Mouse (Mus musculus): ENCODE results near the gene H2-T24.

Gene H2-T24

DNA sequence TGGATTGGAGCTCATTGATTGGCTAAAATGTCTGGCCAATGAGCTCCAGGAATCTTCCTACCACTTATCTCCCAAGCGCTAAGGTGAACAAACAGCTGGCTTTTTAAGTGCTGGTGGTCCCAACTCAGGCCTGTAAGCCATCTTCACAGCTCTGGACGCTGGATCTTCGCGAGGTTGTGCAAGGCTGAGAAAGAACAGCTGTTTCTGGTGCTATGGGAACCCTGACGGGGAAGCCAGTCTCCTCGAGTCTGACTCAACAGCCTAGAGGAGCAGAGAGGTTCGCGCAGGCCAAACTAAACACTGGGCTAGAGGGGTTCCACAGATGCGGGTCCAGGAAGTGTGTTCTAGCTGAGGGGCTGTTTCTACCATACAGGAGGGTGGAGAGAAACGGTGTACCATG lies 28.6 kb downstream of the H2-T24 start:
- no peak for DNase-seq (ENCODE audit: extremely low read depth, low read depth)

DNA sequence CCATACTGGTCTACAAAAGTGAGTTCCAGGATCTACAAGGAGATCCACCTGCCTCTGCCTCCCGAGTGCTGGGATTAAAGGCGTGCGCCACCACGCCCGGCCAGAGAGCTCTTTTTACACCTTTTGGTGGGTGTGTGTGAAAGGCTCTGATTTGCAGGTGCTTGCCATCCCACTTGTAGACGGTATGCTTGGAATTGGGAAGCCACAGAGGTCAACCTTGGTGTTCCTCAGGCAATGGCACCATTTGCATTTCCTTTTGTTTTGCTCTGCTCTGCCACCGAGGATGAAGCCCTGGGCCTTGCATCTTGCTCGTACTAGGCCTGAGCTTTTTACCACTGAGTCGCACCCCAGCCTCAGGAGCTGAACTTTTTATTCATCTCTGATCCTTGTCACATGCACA lies 38.6 kb downstream of the H2-T24 start:
- DNase-seq (ENCODE audit: extremely low read depth, low read depth), result no peak

DNA sequence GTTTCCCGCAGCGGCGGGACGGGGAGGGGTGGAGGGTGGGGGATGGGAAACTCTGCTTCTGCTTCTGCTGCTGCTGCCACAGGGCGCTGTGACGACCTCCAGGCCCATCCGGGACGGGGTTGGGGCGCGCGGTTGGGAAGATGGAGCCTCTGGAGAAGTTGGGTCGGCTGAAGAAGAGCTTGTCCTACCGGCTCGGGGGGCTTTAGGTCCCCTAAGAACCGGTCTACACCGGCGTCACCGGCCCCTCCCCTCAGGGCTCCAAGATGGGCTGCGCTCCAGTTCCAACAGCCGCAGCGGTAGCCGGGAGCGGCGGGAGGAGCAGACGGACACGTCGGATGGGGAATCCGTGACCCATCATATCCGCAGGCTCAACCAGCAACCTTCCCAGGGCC lies 40.0 kb downstream of the H2-T24 start:
- no peak for DNase-seq (ENCODE audit: extremely low read depth, low read depth)

DNA sequence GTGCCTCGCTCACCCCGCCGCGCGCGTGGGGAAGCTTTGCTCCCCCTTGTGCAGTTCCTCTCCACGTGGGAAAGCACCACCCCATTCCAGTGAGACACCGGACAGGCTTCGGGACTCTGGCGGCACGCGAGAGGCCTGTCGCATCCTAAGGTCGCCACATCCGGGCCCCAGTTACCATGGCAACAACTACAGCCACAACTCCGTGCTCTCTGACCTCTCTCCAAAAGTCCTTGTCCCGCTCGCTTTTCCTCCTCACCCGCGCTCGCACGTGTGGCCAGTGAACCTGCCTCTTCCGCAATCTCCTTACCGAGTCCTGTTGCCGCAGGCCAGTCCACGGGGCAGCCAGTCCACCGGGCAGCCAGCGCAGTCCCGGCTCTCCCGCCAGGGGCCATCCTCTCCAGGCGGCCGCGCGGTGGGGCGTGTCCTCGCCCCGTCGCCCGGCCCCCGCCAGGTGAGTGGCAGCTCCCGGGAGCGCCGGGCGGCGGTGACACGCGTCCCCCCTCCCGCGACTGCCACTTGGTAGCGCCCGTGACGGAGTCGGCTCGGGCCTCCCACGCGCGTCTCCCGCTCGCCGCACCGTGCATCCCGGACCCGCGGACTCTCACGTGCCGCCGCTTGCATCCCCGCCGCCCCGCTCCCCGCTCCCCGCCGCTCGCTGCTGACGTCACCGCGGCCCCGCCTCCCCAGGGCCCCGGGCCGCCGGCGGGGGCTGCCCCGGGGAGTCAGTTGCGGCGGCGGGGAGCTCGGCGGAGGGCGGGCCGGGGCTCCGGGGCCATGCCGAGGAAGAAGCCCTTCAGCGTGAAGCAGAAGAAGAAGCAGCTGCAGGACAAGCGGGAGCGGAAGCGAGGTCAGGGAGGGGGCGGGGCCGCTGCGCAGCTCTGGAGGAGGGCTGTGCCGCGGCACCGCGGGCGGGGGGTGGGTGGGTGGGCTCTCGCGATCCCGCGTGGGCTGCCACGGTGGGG lies 40.7 kb downstream of the H2-T24 start, which contains the start of the genes Gnl1 and Prr3:
Gnl1 (plus strand) TSS at position 451 of the 962 bp plus-strand sequence.
Prr3 (minus strand) TSS at position 836 of the 962 bp plus-strand sequence.
- peak; percentile 88 for DNase-seq (ENCODE audit: extremely low read depth, low read depth)

DNA sequence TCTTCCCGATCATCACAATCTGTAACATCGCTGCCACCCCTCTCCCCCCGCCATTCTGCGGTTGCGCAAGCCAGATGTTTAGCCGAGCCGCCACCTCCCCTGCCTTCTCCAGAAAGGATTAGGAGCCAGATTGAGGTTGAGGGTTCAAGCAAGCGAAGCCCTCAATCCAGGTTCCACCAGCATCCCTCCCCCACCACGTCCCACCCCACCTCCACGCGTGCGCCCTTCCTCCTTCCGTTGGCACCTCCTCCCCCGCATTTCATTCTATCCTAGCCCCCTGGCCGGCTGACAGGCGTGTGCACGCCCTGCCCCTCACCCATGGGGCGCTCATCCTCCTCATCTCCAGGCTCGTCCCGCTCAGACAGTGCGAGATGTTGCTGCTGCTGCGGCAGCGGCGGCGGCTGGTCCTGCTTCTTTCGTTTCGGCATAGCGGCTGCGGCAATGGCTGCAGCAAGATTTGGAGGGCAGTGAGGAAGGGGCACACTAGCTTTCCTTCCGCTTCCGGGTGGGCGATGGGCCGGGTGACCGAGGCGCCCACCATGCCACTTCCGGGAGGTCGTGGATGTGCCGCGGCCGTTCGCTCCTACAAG lies 41.5 kb downstream of the H2-T24 start:
- DNase-seq (ENCODE audit: extremely low read depth, low read depth), result no peak

DNA sequence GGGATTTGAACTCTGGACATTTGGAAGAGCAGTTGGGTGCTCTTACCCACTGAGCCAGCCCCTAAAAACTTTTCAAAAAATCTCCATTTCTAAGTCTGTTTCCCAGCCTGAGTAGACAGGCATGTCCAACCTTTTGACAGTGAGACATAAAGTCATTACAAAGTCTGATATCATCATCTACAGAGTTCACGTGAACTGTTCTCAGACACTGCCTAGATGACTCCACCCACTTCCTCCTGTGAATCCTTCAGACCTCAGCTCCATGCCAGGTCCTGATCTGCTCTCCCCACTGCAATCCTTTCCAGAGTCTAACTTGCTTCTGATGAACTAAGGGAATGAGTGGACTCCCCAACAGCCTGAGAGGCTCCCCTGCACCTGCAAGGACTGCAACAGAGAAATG lies 48.2 kb downstream of the H2-T24 start:
- DNase-seq (ENCODE audit: extremely low read depth, low read depth), result no peak

DNA sequence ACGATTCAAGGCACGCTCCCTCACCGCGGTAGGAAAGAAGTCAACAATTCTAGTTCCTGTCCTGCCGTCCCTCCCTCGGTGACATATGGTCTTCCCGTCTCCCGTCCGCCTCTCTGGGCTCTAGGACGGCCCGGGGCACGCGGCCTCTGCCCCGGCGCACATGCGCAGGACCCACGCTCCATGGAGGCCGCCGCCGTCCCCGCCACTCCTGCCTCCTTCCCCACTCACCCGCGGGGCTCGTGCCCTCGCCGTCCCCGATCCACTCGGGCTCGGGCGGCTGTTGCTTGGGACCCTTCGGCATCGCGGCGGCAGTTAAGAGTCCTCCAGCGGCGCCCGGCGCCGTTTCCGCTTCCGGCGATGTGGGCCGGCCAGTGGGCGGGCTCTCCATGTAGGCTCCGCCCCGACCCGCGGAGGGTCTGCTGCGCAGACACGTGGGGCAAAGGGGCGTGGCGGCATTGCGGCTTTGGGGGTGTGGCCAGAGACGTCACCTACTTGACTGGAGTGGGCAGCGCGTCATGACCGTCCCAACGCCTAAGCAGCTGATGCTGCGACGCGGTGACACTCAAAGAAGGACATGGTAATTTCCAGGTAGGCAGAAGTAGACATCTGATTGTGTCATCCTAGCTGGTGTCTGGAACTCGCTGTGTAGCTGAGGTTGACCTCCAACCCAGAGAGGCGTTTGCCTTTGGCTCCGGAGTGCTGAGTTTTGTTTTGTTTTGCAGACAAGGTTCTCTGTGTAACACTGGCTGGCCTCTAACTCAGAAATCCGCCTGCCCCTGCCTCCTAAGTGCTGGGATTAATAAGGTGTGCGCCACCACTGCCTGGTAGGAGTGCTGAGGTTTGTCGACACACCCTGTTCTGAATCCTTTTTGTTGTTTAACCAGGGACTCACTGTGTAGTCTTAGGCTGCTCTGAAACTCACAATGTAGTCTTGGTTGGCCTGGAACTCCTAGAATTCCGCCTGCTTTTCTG lies 50.7 kb downstream of the H2-T24 start, which contains the start of gene Abcf1:
Abcf1 (minus strand) TSS at position 344 of the 972 bp plus-strand sequence.
- peak; percentile 84 for DNase-seq (ENCODE audit: extremely low read depth, low read depth)

DNA sequence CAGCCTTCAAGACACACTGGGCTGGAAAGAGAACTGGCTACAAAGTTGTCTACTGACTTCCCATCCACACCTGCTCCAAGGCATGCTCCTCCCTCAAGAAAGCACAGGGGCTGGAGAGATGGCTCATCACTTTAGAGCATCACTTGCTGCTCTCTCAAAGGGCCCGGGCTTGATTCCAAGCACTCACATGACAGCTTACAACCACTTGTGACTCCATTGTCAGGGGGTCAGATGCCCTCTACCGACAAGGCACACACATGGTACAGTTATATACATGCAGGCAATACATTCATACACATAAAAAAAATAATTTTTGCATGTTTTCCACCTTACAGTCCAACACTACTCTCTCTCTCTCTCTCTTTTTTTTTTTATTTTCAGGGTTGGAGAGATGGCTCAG lies 52.7 kb downstream of the H2-T24 start:
- no peak for DNase-seq (ENCODE audit: extremely low read depth, low read depth)

DNA sequence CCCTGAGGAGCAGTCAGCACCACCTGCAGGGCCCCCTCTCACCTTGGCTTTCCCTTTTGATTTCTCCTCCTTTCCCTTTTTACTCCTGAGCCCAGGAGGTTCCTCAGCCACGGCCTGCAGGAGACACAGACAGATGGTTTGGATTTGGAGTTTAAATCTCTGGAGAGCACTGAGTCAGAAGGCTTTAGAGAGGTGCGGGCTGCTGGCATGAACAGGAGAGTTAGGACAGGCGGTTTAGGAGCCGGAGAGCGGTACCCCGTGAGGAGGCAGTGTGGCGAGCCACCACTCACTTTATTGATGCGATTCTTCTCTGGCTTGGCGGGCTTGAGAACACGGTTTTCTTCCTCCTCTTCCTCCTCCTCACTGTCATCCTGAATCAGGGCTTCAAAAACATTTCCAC lies 57.1 kb downstream of the H2-T24 start:
- DNase-seq (ENCODE audit: extremely low read depth, low read depth), result no peak

DNA sequence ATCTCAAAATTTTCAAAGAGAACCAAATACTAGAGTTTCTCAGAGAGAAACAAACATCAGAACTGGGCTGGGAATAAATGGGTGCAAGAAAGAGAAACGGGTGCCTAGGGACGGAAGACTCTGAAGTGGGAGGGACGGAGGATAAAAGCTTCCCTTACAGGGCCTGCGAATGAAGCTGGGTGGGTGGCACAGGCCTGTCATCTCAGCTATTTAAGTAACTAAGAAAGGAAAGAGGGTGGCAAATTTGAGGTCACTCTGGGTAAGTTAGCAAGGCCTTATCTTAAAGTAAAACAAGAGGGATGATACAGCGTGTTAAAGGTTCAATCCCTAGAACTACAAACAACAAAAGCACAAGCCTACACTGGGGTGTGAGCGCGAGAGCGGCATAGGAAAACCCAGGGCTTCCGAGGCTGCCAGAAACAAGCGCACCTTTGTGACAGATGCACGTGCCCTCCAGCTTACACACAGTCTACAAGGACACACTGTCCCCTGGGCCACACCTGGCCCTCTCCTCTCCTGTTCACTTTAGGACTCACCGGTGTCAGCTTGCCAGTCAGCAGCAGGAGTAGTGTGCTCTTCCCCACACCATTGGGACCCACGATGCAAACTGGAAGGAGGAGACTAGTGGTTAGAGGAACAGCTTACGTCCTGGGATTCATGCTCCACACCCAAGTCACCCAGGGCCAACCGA lies 61.7 kb downstream of the H2-T24 start:
- no peak for DNase-seq (ENCODE audit: extremely low read depth, low read depth)
